In genomic region chr9:50090968-50091367, GRCm38 (mm10) we compare ENCODE assay signal across 25 mouse cellular contexts.
DNase-seq lines count a peak whose midpoint lies in the region; ATAC-seq and TF ChIP-seq lines count a peak whose summit lies in the region.
"Had no signal": no experiment of that assay in that cellular context is flagged by ENCODE, and none has a peak within 500 bp of the region (broad histone marks: within the 10 kb centered on the region; RNA-seq: fewer than 3 reads in every experiment).

No protein-coding gene starts in this region.

- H3K27me3 ChIP-seq in midbrain, embryonic 14.5 days (ENCODE audit: control insufficient read depth, insufficient read depth, low read length) = no peaks in the 10 kb centered on the region
- H3K27me3 ChIP-seq in midbrain, embryonic 10.5 days (ENCODE audit: low read depth, poor library complexity, severe bottlenecking) = no peaks in the 10 kb centered on the region
- H3K27me3 ChIP-seq: CH12.LX; embryonic facial prominence, embryonic 13.5 days; embryonic facial prominence, embryonic 15.5 days; forebrain, embryonic 12.5 days had no signal

- peak overlapping the region; percentile 48; the same call in 1 of the 2 replicates for H3K27ac ChIP-seq in layer of hippocampus, adult 2 months
- H3K27ac ChIP-seq in midbrain, embryonic 14.5 days (replicated peaks; ENCODE audit: low read depth, low read length) = no peak overlapping the region
- no peak overlapping the region for H3K27ac ChIP-seq in midbrain, embryonic 10.5 days (replicated peaks)
- H3K27ac ChIP-seq: embryonic facial prominence, embryonic 13.5 days; embryonic facial prominence, embryonic 15.5 days; forebrain, embryonic 10.5 days; forebrain, embryonic 12.5 days had no signal

- peak; percentile 3 for DNase-seq in cerebellum, adult 9-11 months
- no peak for DNase-seq in cerebellum, adult 9-10 months
- no peak for DNase-seq in layer of hippocampus, adult 2 months (ENCODE audit: low spot score in 2 of 2)
- DNase-seq in layer of hippocampus, adult 11-12 months (ENCODE audit: low spot score) = no peak
- peak; percentile 18 for DNase-seq in midbrain, embryonic 14.5 days
- DNase-seq in midbrain, embryonic 10.5 days (ENCODE audit: low spot score) = no peak
- peak; percentile 68 for DNase-seq in brain, adult 2 months (ENCODE audit: low read depth, low spot score)
- no peak for DNase-seq in Muller cell, postnatal 12 days (ENCODE audit: inconsistent ontology term)
- DNase-seq: adrenal gland, postnatal 10 days; adrenal gland, postnatal 25 days; B cell, adult 2 months; cerebellum, adult 11-12 months; cerebellum, postnatal 10 days; cerebellum, postnatal 25 days; embryo, embryonic 11 days had no signal

- no peak overlapping the region for H3K9ac ChIP-seq in midbrain, embryonic 14.5 days (replicated peaks; ENCODE audit: low read length)
- H3K9ac ChIP-seq: embryonic facial prominence, embryonic 13.5 days; embryonic facial prominence, embryonic 15.5 days; forebrain, embryonic 12.5 days had no signal

- no peak for ATAC-seq in midbrain, embryonic 14.5 days (ENCODE audit: low FRiP score, low TSS enrichment)
- ATAC-seq: CD4-positive, CD25-positive, alpha-beta regulatory T cell, adult 4 months; forebrain, embryonic 14.5 days; forebrain, embryonic 16.5 days had no signal

- no peak overlapping the region for H3K4me2 ChIP-seq in midbrain, embryonic 14.5 days (ENCODE audit: low read length)
- H3K4me2 ChIP-seq: embryonic facial prominence, embryonic 13.5 days; embryonic facial prominence, embryonic 15.5 days; forebrain, embryonic 12.5 days had no signal

- TF ChIP-seq CTCF in layer of hippocampus, adult 2 months (conservative IDR thresholded peaks at IDR 0.05) = no peak

- H3K36me3 ChIP-seq in midbrain, embryonic 14.5 days (ENCODE audit: control insufficient read depth, insufficient read depth, low read length) = no peaks in the 10 kb centered on the region
- no peaks in the 10 kb centered on the region for H3K36me3 ChIP-seq in midbrain, embryonic 10.5 days
- H3K36me3 ChIP-seq: embryonic facial prominence, embryonic 13.5 days; embryonic facial prominence, embryonic 15.5 days; forebrain, embryonic 10.5 days; forebrain, embryonic 12.5 days; G1E had no signal

- WGBS in midbrain, embryonic 14.5 days = 84% methylated on average over 8 of the region's 8 CpGs
- 83% methylated on average over 8 of the region's 8 CpGs for WGBS in midbrain, embryonic 10.5 days

- H3K4me3 ChIP-seq in layer of hippocampus, adult 2 months = no peak overlapping the region
- no peak overlapping the region for H3K4me3 ChIP-seq in midbrain, embryonic 14.5 days (replicated peaks; ENCODE audit: low read depth, low read length)
- no peak overlapping the region for H3K4me3 ChIP-seq in midbrain, embryonic 10.5 days
- H3K4me3 ChIP-seq: embryonic facial prominence, embryonic 13.5 days; embryonic facial prominence, embryonic 15.5 days; erythroblast, embryonic 14.5 days; forebrain, embryonic 10.5 days; forebrain, embryonic 12.5 days had no signal

- no peaks in the 10 kb centered on the region for H3K9me3 ChIP-seq in midbrain, embryonic 14.5 days (ENCODE audit: control insufficient read depth, low read length)
- H3K9me3 ChIP-seq in midbrain, embryonic 10.5 days (replicated peaks) = no peaks in the 10 kb centered on the region; the same call in 1 of the 2 replicates
- H3K9me3 ChIP-seq: embryonic facial prominence, embryonic 13.5 days; embryonic facial prominence, embryonic 15.5 days; forebrain, embryonic 10.5 days; forebrain, embryonic 12.5 days; G1E had no signal

- H3K4me1 ChIP-seq in midbrain, embryonic 14.5 days (ENCODE audit: control insufficient read depth, insufficient read depth, low read length) = no peaks in the 10 kb centered on the region
- H3K4me1 ChIP-seq in midbrain, embryonic 10.5 days = no peaks in the 10 kb centered on the region
- H3K4me1 ChIP-seq: embryonic facial prominence, embryonic 13.5 days; embryonic facial prominence, embryonic 15.5 days; forebrain, embryonic 10.5 days; forebrain, embryonic 12.5 days had no signal

Comparison
In these comparisons a context has a peak if more than half of its experiments do, and no peak if none do; other contexts are left out.
1. DNase-seq: peak in cerebellum, adult 9-11 months (single experiment), midbrain, embryonic 14.5 days (single experiment) and brain, adult 2 months (single experiment); none in cerebellum, adult 9-10 months (single experiment), layer of hippocampus, adult 2 months (0 of 2), layer of hippocampus, adult 11-12 months (single experiment), midbrain, embryonic 10.5 days (single experiment) and Muller cell, postnatal 12 days (single experiment).